Comparison of ENCODE assay signal across 8 mouse cellular contexts in the genomic region with DNA sequence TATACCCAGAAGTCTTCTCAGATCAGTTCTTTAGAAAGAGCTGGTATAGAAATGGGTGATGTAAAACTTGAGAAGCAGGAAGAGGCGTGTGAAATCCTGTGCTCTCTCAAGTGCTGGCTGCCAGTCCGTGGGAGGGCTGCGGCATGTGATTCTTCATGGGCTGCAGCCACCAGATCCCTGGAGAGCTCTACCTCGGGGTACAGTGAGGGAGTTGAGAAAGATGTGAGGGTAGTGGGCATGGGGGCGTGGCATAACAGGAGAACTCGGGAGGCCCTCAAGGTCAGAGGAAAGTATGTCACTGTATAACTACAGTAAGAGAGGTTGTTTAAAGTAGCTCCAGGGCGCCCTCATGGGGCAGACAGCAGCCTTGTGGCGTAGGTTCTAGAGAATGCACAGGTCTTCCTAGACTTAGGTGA. TPM values are rescaled to one million over a fixed set of nuclear protein-coding genes. Genes with fewer than 3 reads are reported as not detected.
A peak's percentile ranks its signal among the peaks of the same experiment; 100 is the strongest.
DNase-seq lines count a peak whose midpoint lies in the region; ATAC-seq and TF ChIP-seq lines count a peak whose summit lies in the region.

No protein-coding gene starts in this region.

- no peaks in the 10 kb centered on the region for H3K9me3 ChIP-seq in neural tube, embryonic 11.5 days (ENCODE audit: control insufficient read depth, low read length)
- H3K9me3 ChIP-seq in neural tube, embryonic 15.5 days (replicated peaks): no peaks in the 10 kb centered on the region
- H3K9me3 ChIP-seq in kidney, postnatal 0 days (replicated peaks; ENCODE audit: low read length): no peaks in the 10 kb centered on the region
- no peaks in the 10 kb centered on the region for H3K9me3 ChIP-seq in lung, embryonic 14.5 days (ENCODE audit: low read depth, low read length)

- H3K4me2 ChIP-seq in neural tube, embryonic 11.5 days (ENCODE audit: low read depth): no peak overlapping the region
- H3K4me2 ChIP-seq in neural tube, embryonic 15.5 days: no peak overlapping the region
- H3K4me2 ChIP-seq in kidney, postnatal 0 days (ENCODE audit: low read length): peak overlapping the region; percentile 21; the same call in 1 of the 2 replicates
- H3K4me2 ChIP-seq in lung, embryonic 14.5 days: peak overlapping the region; percentile 29; the same call in 1 of the 2 replicates

- no peaks in the 10 kb centered on the region for H3K36me3 ChIP-seq in neural tube, embryonic 11.5 days (ENCODE audit: control insufficient read depth, insufficient read depth, low read length)
- peaks cover 8% of the 10 kb centered on the region for H3K36me3 ChIP-seq in neural tube, embryonic 15.5 days
- no peaks in the 10 kb centered on the region for H3K36me3 ChIP-seq in kidney, postnatal 0 days (ENCODE audit: insufficient read depth, low read length)
- no peaks in the 10 kb centered on the region for H3K36me3 ChIP-seq in lung, embryonic 14.5 days (ENCODE audit: insufficient read depth)
- H3K36me3 ChIP-seq in spleen, adult 2 months (ENCODE audit: control insufficient read depth, insufficient read depth, low read length): peaks cover 42% of the 10 kb centered on the region

- H3K4me3 ChIP-seq in neural tube, embryonic 11.5 days (ENCODE audit: low read depth, low read length): no peak overlapping the region
- no peak overlapping the region for H3K4me3 ChIP-seq in neural tube, embryonic 15.5 days (replicated peaks)
- H3K4me3 ChIP-seq in kidney, postnatal 0 days (replicated peaks; ENCODE audit: low read depth, low read length): no peak overlapping the region
- no peak overlapping the region for H3K4me3 ChIP-seq in lung, embryonic 14.5 days (ENCODE audit: low read depth, low read length)
- H3K4me3 ChIP-seq in spleen, adult 2 months (ENCODE audit: extremely low read depth, insufficient read depth, insufficient read length): no peak overlapping the region

- H3K27me3 ChIP-seq in neural tube, embryonic 11.5 days (ENCODE audit: control insufficient read depth, insufficient read depth, low read length): no peaks in the 10 kb centered on the region
- H3K27me3 ChIP-seq in neural tube, embryonic 15.5 days (replicated peaks): no peaks in the 10 kb centered on the region
- no peaks in the 10 kb centered on the region for H3K27me3 ChIP-seq in kidney, postnatal 0 days (ENCODE audit: insufficient read depth, low read length)
- no peaks in the 10 kb centered on the region for H3K27me3 ChIP-seq in lung, embryonic 14.5 days (ENCODE audit: insufficient read depth, low read length)
- no peaks in the 10 kb centered on the region for H3K27me3 ChIP-seq in spleen, adult 2 months (ENCODE audit: control insufficient read depth, insufficient read depth, low read length)

- H3K27ac ChIP-seq in neural tube, embryonic 11.5 days (ENCODE audit: low read depth, low read length): no peak overlapping the region
- H3K27ac ChIP-seq in neural tube, embryonic 15.5 days (replicated peaks): no peak overlapping the region
- H3K27ac ChIP-seq in kidney, postnatal 0 days: no peak overlapping the region
- H3K27ac ChIP-seq in lung, embryonic 14.5 days (ENCODE audit: low read depth): no peak overlapping the region
- peak overlapping the region; percentile 49; the same call in 1 of the 2 replicates for H3K27ac ChIP-seq in spleen, adult 2 months (ENCODE audit: insufficient read depth, low read length)

- ATAC-seq in neural tube, embryonic 11.5 days (ENCODE audit: insufficient read depth, low FRiP score, low TSS enrichment): no peak
- ATAC-seq in neural tube, embryonic 15.5 days (ENCODE audit: low FRiP score): no peak
- peak; percentile 64 for ATAC-seq in kidney, postnatal 0 days (replicated peaks; ENCODE audit: low FRiP score, low read depth)
- ATAC-seq in lung, embryonic 14.5 days (ENCODE audit: insufficient read depth): no peak

- no peak overlapping the region for H3K9ac ChIP-seq in neural tube, embryonic 11.5 days (ENCODE audit: low read length)
- no peak overlapping the region for H3K9ac ChIP-seq in neural tube, embryonic 15.5 days (replicated peaks)
- H3K9ac ChIP-seq in kidney, postnatal 0 days (ENCODE audit: low read depth, low read length): no peak overlapping the region
- no peak overlapping the region for H3K9ac ChIP-seq in lung, embryonic 14.5 days

- TF ChIP-seq CTCF in kidney, postnatal 0 days (IDR thresholded peaks at IDR 0.05; ENCODE audit: low read depth): peak; percentile 70
- peak; percentile 60 for TF ChIP-seq CTCF in lung, embryonic 14.5 days (IDR thresholded peaks at IDR 0.05; ENCODE audit: low read depth)
- peak; percentile 63; the same call in 1 of the 2 replicates for TF ChIP-seq CTCF in spleen, adult 2 months (IDR thresholded peaks at IDR 0.05; ENCODE audit: extremely low read depth, insufficient read depth, insufficient read length, insufficient replicate concordance)

- no peak for TF ChIP-seq POLR2A in spleen, adult 2 months (IDR thresholded peaks at IDR 0.05; ENCODE audit: low read depth, low read length)

- 35% methylated on average over 8 of the region's 8 CpGs for WGBS in neural tube, embryonic 11.5 days
- WGBS in neural tube, embryonic 15.5 days: 38% methylated on average over 8 of the region's 8 CpGs
- 22% methylated on average over 8 of the region's 8 CpGs for WGBS in kidney, postnatal 0 days
- 24% methylated on average over 8 of the region's 8 CpGs for WGBS in lung, embryonic 14.5 days
- 32% methylated on average over 8 of the region's 8 CpGs for WGBS in spleen, adult 2 months

- DNase-seq in adrenal gland, adult (ENCODE audit: inconsistent age in 2 of 2, low spot score in 1 of 2): peak; percentile 45 to 80
- no peak for DNase-seq in adrenal gland, postnatal 4 days (ENCODE audit: low spot score in 2 of 2)
- DNase-seq in neural tube, embryonic 11.5 days (ENCODE audit: low spot score): peak; percentile 38
- peak; percentile 31 for DNase-seq in forelimb bud, embryonic 11.5 days (ENCODE audit: low read depth, low spot score)
- DNase-seq in kidney, postnatal 0 days (ENCODE audit: low spot score): peak; percentile 72
- DNase-seq in lung, embryonic 14.5 days: peak; percentile 68
- DNase-seq in spleen, adult 2 months (ENCODE audit: low read depth in 1 of 2, low spot score in 2 of 2): peak in 1 of 2 experiments; percentile 71

- no peaks in the 10 kb centered on the region for H3K4me1 ChIP-seq in neural tube, embryonic 11.5 days (ENCODE audit: control insufficient read depth, insufficient read depth, low read length)
- peaks cover 3% of the 10 kb centered on the region; the same call in 1 of the 2 replicates for H3K4me1 ChIP-seq in neural tube, embryonic 15.5 days
- H3K4me1 ChIP-seq in kidney, postnatal 0 days (replicated peaks; ENCODE audit: insufficient read depth, low read length): no peaks in the 10 kb centered on the region
- H3K4me1 ChIP-seq in lung, embryonic 14.5 days (ENCODE audit: insufficient read depth): no peaks in the 10 kb centered on the region
- peaks cover 7% of the 10 kb centered on the region; the same call in 1 of the 2 replicates for H3K4me1 ChIP-seq in spleen, adult 2 months (ENCODE audit: control insufficient read depth, insufficient read depth, insufficient read length)

RNA-seq across cellular contexts. Expression of a gene that starts 10.4 kb away (rescaled TPM):
- 1 to 10 TPM in 1 of 2 experiments, under 1 TPM in 1; 0.96 to 1.2 TPM for total RNA-seq in adrenal gland, postnatal 4 days (2021)
- polyA plus RNA-seq in neural tube, embryonic 11.5 days (2014; fragmentation: Nextera tagmentation; extraction: Ambion mirVana): 0.85 and 0.92 TPM in 2 replicates
- 2.1 and 2.3 TPM in 2 replicates for polyA plus RNA-seq in neural tube, embryonic 15.5 days (2015; fragmentation: Nextera tagmentation; extraction: Ambion mirVana)
- polyA plus RNA-seq in kidney, postnatal 0 days (2015; fragmentation: Nextera tagmentation; extraction: Ambion mirVana): 0.12 and 0.13 TPM in 2 replicates
- polyA plus RNA-seq in lung, embryonic 14.5 days (2014; fragmentation: Nextera tagmentation; extraction: Ambion mirVana): 0.14 and 0.17 TPM in 2 replicates
- 0.14 and 0.59 TPM in 2 replicates for polyA plus RNA-seq in spleen, adult 2 months (2012; rRNA removed)

RNA-seq across cellular contexts. Expression of a gene that starts 20.2 kb away (rescaled TPM):
- total RNA-seq in adrenal gland, postnatal 4 days (2021): 10 to 100 TPM in 1 of 2 experiments, 1 to 10 TPM in 1; 9.9 to 14.4 TPM
- polyA plus RNA-seq in neural tube, embryonic 11.5 days (2014; fragmentation: Nextera tagmentation; extraction: Ambion mirVana): 1.8 and 2.2 TPM in 2 replicates
- 4.0 and 10.4 TPM in 2 replicates for polyA plus RNA-seq in neural tube, embryonic 15.5 days (2015; fragmentation: Nextera tagmentation; extraction: Ambion mirVana)
- 3.8 and 5.2 TPM in 2 replicates for polyA plus RNA-seq in kidney, postnatal 0 days (2015; fragmentation: Nextera tagmentation; extraction: Ambion mirVana)
- polyA plus RNA-seq in lung, embryonic 14.5 days (2014; fragmentation: Nextera tagmentation; extraction: Ambion mirVana): 3.1 and 3.3 TPM in 2 replicates
- polyA plus RNA-seq in spleen, adult 2 months (2012; rRNA removed): 93.1 and 98.3 TPM in 2 replicates

RNA-seq across cellular contexts. Expression of a gene that starts 47.9 kb away (rescaled TPM):
- total RNA-seq in adrenal gland, postnatal 4 days (2021): 10 to 100 TPM; 34.8 to 35.1 TPM
- 15.7 and 16.8 TPM in 2 replicates for polyA plus RNA-seq in neural tube, embryonic 11.5 days (2014; fragmentation: Nextera tagmentation; extraction: Ambion mirVana)
- polyA plus RNA-seq in neural tube, embryonic 15.5 days (2015; fragmentation: Nextera tagmentation; extraction: Ambion mirVana): 16.8 and 18.8 TPM in 2 replicates
- polyA plus RNA-seq in kidney, postnatal 0 days (2015; fragmentation: Nextera tagmentation; extraction: Ambion mirVana): 15.9 and 17.9 TPM in 2 replicates
- 13.9 and 15.6 TPM in 2 replicates for polyA plus RNA-seq in lung, embryonic 14.5 days (2014; fragmentation: Nextera tagmentation; extraction: Ambion mirVana)
- polyA plus RNA-seq in spleen, adult 2 months (2012; rRNA removed): 25.2 and 25.3 TPM in 2 replicates

Comparison
In these comparisons a context has a peak if more than half of its experiments do, and no peak if none do; other contexts are left out.
1. DNase-seq: peak in adrenal gland, adult (2 of 2), neural tube, embryonic 11.5 days (single experiment), forelimb bud, embryonic 11.5 days (single experiment), kidney, postnatal 0 days (single experiment) and lung, embryonic 14.5 days (single experiment); none in adrenal gland, postnatal 4 days (0 of 2).
2. H3K4me2 ChIP-seq: peak in kidney, postnatal 0 days (single experiment) and lung, embryonic 14.5 days (single experiment); none in neural tube, embryonic 11.5 days (single experiment) and neural tube, embryonic 15.5 days (single experiment).
3. Peak in every context shown above with its lines, with median percentiles within 50 percentile points of each other: CTCF ChIP-seq.